Mouse (Mus musculus) midbrain, embryonic 11.5 days (tissue): ENCODE results near the gene Dmxl2. TPM values are rescaled to one million over a fixed set of nuclear protein-coding genes. Genes with fewer than 3 reads are reported as not detected.

Experiments
- ATAC-seq: fragments of 200-750 bp; cut with Nextera tagmentation; 2 replicates; pipeline ENCODE4 v1.8.0; 2017; ENCODE audit warnings: moderate TSS enrichment, moderate library complexity; ENCODE audit not compliant: low FRiP score
- DNase-seq: peaks from one replicate; pipeline ENCODE4 v3.0.0; 2015; ENCODE audit warnings: low spot score; ENCODE audit errors: missing footprints
- H3K27ac ChIP-seq: fragments of 300-500 bp; sonication (generic); 2 replicates; pipeline ENCODE4 v1.5.1; 2014; ENCODE audit warnings: low read depth, low read length
- H3K27me3 ChIP-seq: fragments of 300-500 bp; sonication (generic); 2 replicates; pipeline ENCODE4 v1.6.1; 2014; ENCODE audit warnings: mild to moderate bottlenecking, low read length, moderate library complexity, mixed read lengths; ENCODE audit not compliant: control insufficient read depth, insufficient read depth
- H3K36me3 ChIP-seq: fragments of 300-500 bp; sonication (generic); 2 replicates; pipeline ENCODE4 v1.6.1; 2014; ENCODE audit warnings: mild to moderate bottlenecking, low read length, moderate library complexity, mixed read lengths; ENCODE audit not compliant: control insufficient read depth, insufficient read depth
- H3K4me1 ChIP-seq: fragments of 300-500 bp; sonication (generic); 2 replicates; pipeline ENCODE4 v1.6.1; 2014; ENCODE audit warnings: low read length; ENCODE audit not compliant: control insufficient read depth, insufficient read depth
- H3K4me2 ChIP-seq: fragments of 300-500 bp; sonication (generic); 2 replicates; pipeline ENCODE4 v1.6.1; 2014; ENCODE audit warnings: mild to moderate bottlenecking, moderate library complexity
- H3K4me3 ChIP-seq: fragments of 300-500 bp; sonication (generic); 2 replicates; pipeline ENCODE4 v1.5.1; 2014; ENCODE audit warnings: low read depth, low read length
- H3K9ac ChIP-seq: fragments of 300-500 bp; sonication (generic); 2 replicates; pipeline ENCODE4 v1.6.1; 2014; ENCODE audit warnings: low read length
- H3K9me3 ChIP-seq: fragments of 300-500 bp; sonication (generic); 2 replicates; pipeline ENCODE4 v1.6.1; 2016; ENCODE audit warnings: low read length; ENCODE audit not compliant: control insufficient read depth
- WGBS: fragments of 180-500 bp; shearing (Covaris S2); extraction: QIAGEN DNeasy Blood & Tissue Kit; methylation state at CpG from one replicate; pipeline ENCODE4 v1.1.7; 2014; 5-methylcytosine and 5-hydroxymethylcytosine counted together
- polyA plus RNA-seq: library from polyadenylated mRNA; unstranded; fragments of >200 nt; fragmentation: Nextera tagmentation; extraction: Ambion mirVana; gene quantifications from 2 replicates; pipeline ENCODE4 v1.2.1, GENCODE M21; 2014

Dmxl2 gene
- polyA plus RNA-seq, 1 experiment from 2014 or later, result 16.6 TPM

DNA sequence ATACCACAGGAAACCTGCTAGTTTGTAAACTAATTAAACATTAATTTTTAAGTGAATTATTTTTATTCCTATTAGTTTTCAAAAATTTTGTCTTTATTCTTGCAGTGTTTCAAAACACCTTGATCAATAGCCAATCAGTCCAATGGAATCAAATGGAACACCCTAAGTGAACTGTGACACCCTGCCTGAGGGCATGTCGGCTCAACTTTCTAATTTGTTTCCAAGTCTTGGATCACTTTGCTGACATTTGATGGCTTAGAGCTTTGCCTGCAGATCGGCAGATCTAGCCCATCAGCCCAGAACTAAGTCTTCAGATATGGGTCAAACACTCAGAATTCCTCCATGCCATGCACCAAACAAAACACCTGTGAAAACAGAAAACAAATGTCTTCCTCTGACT, 14.6 kb upstream of the Dmxl2 start:
- no peaks in the 10 kb centered on the region for H3K36me3 ChIP-seq
- no peak overlapping the region for H3K9ac ChIP-seq
- H3K4me3 ChIP-seq, result no peak overlapping the region
- DNase-seq (no peak), ATAC-seq (no peak)
- WGBS, result 81% methylated on average over 2 of the region's 2 CpGs
- no peaks in the 10 kb centered on the region for H3K4me1 ChIP-seq
- no peaks in the 10 kb centered on the region for H3K9me3 ChIP-seq
- no peaks in the 10 kb centered on the region for H3K27me3 ChIP-seq
- H3K27ac ChIP-seq, result no peak overlapping the region
- H3K4me2 ChIP-seq, result no peak overlapping the region

DNA sequence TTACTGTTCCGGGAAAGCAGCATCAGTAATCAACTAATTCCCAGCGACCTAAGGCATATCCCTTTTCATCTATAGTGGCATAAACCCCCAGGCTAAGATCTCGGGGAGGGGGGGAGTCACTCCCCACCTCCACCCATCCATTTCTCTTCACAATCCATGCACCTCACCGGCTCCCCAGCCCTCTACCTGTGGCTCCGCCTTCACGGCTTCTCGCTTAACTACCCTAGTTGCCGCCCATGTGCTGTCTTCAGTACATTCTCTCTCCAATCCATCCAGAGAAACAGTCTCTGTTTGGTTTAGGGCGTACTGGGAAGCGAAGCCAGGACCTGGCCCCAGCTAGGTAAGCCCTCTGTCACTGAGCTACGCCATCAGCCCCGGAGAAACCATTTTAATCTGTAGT, 1.4 kb upstream of the Dmxl2 start:
- Histone ChIP-seq H3K9ac (0 out of 2 replicates have a peak overlapping the region, but pooled peaks have one; percentile 5), H3K4me3 (no peak overlapping the region), H3K4me2 (peak overlapping the region; percentile 78; the same call in 1 of the 2 replicates), H3K9me3 (no peaks in the 10 kb centered on the region), H3K27me3 (peaks cover 9% of the 10 kb centered on the region), H3K36me3 (no peaks in the 10 kb centered on the region), H3K4me1 (0 out of 2 replicates have a peak, but pooled peaks cover 7% of the 10 kb centered on the region), H3K27ac (no peak overlapping the region)
- no peak for DNase-seq
- ATAC-seq, result no peak
- WGBS, result 14% methylated on average over 12 of the region's 12 CpGs

DNA sequence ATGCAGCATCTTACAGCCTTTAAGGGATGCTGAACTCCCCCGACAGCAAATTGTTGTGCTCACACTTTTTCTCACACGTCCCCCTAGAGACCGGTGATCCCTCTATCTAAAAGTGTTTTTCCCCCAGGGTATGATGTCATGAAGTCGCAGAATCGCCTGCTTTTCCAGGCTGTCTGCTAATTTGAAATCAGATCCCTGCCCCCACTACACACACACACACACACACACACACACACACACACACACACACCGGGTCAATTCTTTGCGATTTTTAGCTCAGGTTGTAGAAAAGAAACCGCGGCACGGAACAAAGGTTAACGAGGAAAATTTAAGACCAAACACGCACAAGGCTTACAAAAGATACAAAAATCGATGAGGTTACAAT, 677 bp upstream of the Dmxl2 start:
- Histone ChIP-seq H3K36me3 (no peaks in the 10 kb centered on the region), H3K9me3 (no peaks in the 10 kb centered on the region), H3K4me2 (peak overlapping the region; percentile 78), H3K9ac (peak overlapping the region; percentile 76), H3K4me3 (peak overlapping the region; percentile 77), H3K27me3 (peaks cover 9% of the 10 kb centered on the region), H3K27ac (no peak overlapping the region), H3K4me1 (0 out of 2 replicates have a peak, but pooled peaks cover 7% of the 10 kb centered on the region)
- 6% methylated on average over 13 of the region's 13 CpGs for WGBS
- ATAC-seq (peak; percentile 52; the same call in 1 of the 2 replicates), DNase-seq (no peak)

DNA sequence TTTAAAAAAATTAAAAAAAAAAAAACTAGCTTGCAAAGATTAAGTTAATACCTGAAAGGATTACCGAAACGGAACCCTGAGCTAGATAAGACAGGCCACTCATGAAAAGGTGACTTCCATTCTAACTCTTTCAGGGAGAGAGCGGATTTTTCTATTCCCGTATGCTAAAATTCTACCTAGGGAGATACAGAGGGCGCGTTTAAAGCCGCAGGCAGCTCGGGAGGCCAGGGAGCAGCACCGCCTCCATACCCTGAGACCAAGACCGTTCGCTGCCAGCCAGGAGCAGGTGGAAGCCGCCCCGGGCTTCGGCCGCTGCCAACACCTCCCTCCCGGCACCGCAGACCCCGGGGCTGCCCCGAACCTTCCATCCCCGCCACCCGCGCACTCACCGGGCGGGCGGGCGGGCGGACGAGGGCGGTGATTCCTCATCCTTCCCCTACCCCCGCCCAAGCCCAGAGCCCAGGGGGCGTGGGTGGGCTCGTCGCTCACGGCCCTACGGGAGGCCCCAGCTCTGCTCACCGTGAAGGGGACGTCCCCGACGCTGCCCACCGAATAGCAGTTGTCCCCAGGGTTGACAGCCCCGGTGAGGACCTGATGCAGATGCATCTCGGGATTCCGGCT, 484 bp downstream of the Dmxl2 start:
- Histone ChIP-seq H3K27ac (peak overlapping the region; percentile 76), H3K9me3 (no peaks in the 10 kb centered on the region), H3K9ac (peak overlapping the region; percentile 76), H3K4me2 (peak overlapping the region; percentile 78), H3K36me3 (no peaks in the 10 kb centered on the region), H3K4me3 (peak overlapping the region; percentile 77), H3K27me3 (peaks cover 9% of the 10 kb centered on the region), H3K4me1 (0 out of 2 replicates have a peak, but pooled peaks cover 7% of the 10 kb centered on the region)
- under 1% methylated on average over 40 of the region's 43 CpGs for WGBS
- DNase-seq, result peak; percentile 87
- peak; percentile 73 for ATAC-seq

DNA sequence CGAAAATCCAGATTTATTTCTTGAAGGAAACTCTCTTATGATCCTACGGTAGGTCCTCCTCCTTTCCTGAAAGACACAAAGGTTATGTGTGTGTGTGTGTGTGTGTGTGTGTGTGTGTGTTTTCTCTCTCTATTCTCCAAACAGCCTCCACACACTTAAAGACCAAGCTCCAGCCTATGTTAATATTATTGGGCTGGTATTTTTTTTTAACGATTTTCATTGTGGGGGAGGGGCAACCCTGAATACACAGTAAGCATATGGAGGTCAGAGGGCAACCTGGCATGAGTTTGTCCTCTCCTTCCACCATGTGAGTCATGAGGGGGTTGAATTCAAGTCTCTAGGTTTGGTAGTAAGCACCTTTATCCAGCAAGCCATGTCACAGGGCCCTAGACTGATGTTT, 1.6 kb downstream of the Dmxl2 start:
- Histone ChIP-seq H3K27ac (no peak overlapping the region), H3K4me3 (no peak overlapping the region), H3K4me2 (peak overlapping the region; percentile 4; the same call in 1 of the 2 replicates), H3K36me3 (no peaks in the 10 kb centered on the region), H3K9me3 (no peaks in the 10 kb centered on the region), H3K27me3 (peaks cover 9% of the 10 kb centered on the region), H3K9ac (no peak overlapping the region), H3K4me1 (0 out of 2 replicates have a peak, but pooled peaks cover 7% of the 10 kb centered on the region)
- DNase-seq, result no peak
- WGBS, result 89% methylated on average over 3 of the region's 3 CpGs
- no peak for ATAC-seq

DNA sequence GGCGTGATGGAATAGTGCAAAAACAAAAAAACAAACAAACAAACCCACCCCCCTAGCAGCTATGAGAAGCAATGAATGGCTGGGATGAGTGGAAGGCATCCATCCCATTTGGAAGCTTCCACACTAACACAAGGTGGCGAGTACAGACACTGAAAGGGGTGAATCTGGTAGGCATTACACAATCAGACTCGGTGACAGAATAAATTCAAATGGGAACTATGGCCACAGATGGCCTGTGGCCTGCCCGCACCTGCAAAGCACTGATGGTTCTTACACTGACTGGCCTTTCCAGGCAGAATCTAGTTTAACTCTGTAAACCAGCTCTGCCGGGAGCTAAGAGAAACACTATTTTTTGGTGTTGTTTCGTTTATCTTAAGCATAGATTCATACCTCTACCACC, 2.1 kb downstream of the Dmxl2 start:
- no peak for DNase-seq
- H3K4me1 ChIP-seq, result 0 out of 2 replicates have a peak, but pooled peaks cover 7% of the 10 kb centered on the region
- no peak overlapping the region for H3K4me2 ChIP-seq
- peaks cover 9% of the 10 kb centered on the region for H3K27me3 ChIP-seq
- H3K9me3 ChIP-seq, result no peaks in the 10 kb centered on the region
- H3K27ac ChIP-seq, result no peak overlapping the region
- no peak for ATAC-seq
- H3K4me3 ChIP-seq, result no peak overlapping the region
- 83% methylated on average over 6 of the region's 6 CpGs for WGBS
- no peaks in the 10 kb centered on the region for H3K36me3 ChIP-seq
- no peak overlapping the region for H3K9ac ChIP-seq

DNA sequence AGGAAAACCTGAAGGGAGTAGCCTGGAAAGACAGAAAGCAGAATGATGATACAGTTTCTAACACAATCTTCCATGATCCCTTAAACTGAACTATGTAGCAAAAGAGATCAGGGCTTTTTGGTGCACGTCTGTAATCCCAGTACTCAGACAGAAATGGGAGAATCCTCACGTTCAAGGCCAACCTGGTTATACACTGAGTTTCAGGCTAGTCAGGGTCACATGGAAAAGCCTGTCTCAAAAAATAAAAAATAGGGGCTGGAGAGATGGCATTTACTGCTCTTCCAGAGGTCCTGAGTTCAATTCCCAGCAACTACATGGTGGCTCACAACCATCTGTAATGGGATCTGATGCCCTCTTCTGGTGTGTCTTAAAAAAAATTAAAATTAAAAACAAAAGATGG, 11.0 kb downstream of the Dmxl2 start:
- no peaks in the 10 kb centered on the region for H3K36me3 ChIP-seq
- H3K27me3 ChIP-seq, result no peaks in the 10 kb centered on the region
- H3K4me3 ChIP-seq, result no peak overlapping the region
- H3K4me1 ChIP-seq, result no peaks in the 10 kb centered on the region
- no peak overlapping the region for H3K27ac ChIP-seq
- H3K9ac ChIP-seq, result no peak overlapping the region
- no peaks in the 10 kb centered on the region for H3K9me3 ChIP-seq
- no peak for DNase-seq
- no peak for ATAC-seq
- 89% methylated on average over 2 of the region's 2 CpGs for WGBS
- H3K4me2 ChIP-seq, result no peak overlapping the region

DNA sequence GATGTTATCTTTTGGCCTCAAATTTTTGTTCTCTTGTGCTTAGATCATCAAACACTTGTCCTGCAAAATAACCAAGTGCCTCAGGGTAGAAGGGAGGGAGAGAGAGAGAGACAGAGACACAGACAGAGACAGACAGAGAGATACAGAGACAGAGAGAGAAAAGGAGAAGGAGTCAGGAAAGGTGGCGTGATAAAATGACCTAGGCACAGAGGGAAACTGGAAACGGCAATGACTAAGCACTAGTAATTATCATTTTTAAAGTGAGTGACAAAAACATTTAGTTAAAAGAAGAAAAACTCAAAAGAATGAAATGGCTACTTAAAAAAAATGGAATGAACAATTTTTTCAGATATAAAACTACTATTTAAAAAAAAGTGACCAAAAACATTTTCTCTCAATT, 11.8 kb downstream of the Dmxl2 start:
- Histone ChIP-seq H3K27ac (no peak overlapping the region), H3K36me3 (no peaks in the 10 kb centered on the region), H3K4me1 (no peaks in the 10 kb centered on the region), H3K9ac (no peak overlapping the region), H3K9me3 (no peaks in the 10 kb centered on the region), H3K4me2 (no peak overlapping the region), H3K27me3 (no peaks in the 10 kb centered on the region), H3K4me3 (no peak overlapping the region)
- no peak for DNase-seq
- ATAC-seq, result no peak
- 87% methylated on average over 2 of the region's 2 CpGs for WGBS

DNA sequence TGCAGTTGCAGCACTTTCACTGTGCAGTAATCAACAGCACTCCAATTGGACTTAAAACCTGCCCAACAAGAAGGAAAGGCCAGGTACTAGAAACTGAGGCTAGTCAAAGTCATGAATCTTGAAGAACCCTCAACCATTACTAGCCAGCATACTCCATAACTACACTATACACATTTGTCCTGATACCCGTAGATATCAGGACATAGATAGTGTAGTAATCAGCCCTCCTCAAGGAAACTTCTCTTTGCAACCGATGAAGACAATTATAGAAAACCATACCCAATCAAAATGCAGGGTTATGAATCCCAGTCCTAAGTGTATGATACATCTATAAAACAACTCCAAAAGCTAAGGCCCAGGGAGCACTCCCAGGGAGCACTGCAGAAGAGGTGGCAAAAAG, 16.5 kb downstream of the Dmxl2 start:
- no peak overlapping the region for H3K4me2 ChIP-seq
- no peaks in the 10 kb centered on the region for H3K4me1 ChIP-seq
- H3K9me3 ChIP-seq, result no peaks in the 10 kb centered on the region
- ATAC-seq, result no peak
- no peak overlapping the region for H3K27ac ChIP-seq
- no peak overlapping the region for H3K9ac ChIP-seq
- H3K27me3 ChIP-seq, result no peaks in the 10 kb centered on the region
- no peak overlapping the region for H3K4me3 ChIP-seq
- 90% methylated on average over 2 of the region's 2 CpGs for WGBS
- H3K36me3 ChIP-seq, result no peaks in the 10 kb centered on the region
- no peak for DNase-seq
